Mouse (Mus musculus) kidney, postnatal 36 days (tissue): ENCODE measurements around the gene Ccdc13.

Experiments
- DNase-seq, 2 experiments: peaks; one replicate each; pipeline ENCODE4 v3.0.0; 2021 to 2022; ENCODE audit warnings: mixed read lengths in 2 of 2

Ccdc13 gene

GRCm38 (mm10) chr9:121798887-121799520 is 40.3 kb downstream of the Ccdc13 start:
- DNase-seq, result no peak

GRCm38 (mm10) chr9:121797722-121798121 is 41.5 kb downstream of the Ccdc13 start:
- peak; percentile 53 to 73 for DNase-seq

DNA sequence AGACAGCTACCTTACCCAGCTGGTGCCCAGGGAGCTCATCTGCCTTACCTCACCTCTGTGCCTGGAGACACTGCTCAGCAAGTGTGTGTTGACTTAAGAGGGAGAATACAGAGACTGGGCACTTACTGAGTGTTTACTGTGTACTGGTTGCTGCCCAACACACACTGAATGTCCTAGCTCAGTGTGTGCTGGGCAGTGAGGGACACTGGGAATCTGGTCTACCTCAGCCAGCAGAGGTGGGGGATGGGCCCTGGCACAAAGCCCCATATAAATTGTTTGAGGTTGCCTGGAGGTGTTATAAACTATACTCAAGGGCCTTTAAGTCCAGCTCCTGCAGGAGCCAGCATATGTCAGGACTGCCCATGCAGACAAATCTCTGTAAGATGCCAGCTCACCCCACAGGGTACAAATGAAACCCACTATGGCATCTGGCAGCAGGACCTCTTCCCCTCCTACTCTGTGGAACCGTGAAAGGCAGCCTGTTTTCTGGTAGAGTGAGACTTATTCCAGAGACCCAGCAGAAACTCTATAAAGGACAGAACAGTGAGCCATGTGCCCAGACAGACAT is 44.2 kb downstream of the Ccdc13 start:
- DNase-seq, result peak; percentile 55 to 58

GRCm38 (mm10) chr9:121791757-121792521 is 47.3 kb downstream of the Ccdc13 start, which contains the start of gene Hhatl:
Gene Hhatl (minus strand): TSS chr9:121792507.
- peak; percentile 37 to 45 for DNase-seq

DNA sequence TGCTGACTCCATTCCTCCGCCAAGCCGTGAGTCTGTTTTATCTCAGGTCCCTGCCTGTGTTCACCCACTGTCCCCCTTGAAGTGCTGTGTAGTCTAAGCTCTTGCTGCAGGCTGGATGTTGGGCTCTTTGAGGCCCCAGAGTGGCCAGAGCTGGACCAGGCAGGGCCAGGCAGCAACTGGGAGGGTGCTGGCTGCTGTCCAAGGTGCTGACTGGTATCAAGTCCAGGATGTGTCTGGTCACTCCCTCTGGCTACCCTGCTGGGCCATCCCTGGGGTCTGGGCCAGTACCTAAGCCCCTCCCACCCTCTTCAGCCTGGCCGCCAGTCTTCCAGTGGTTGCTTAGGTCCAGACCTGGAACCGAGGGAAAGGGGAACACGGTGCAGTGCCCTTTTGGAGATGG is 48.1 kb downstream of the Ccdc13 start:
- DNase-seq, result peak; percentile 71 to 88

- DNase-seq, result no peak
Observed at GRCm38 (mm10) chr9:121786359-121786758, 52.9 kb downstream of the Ccdc13 start.

DNA sequence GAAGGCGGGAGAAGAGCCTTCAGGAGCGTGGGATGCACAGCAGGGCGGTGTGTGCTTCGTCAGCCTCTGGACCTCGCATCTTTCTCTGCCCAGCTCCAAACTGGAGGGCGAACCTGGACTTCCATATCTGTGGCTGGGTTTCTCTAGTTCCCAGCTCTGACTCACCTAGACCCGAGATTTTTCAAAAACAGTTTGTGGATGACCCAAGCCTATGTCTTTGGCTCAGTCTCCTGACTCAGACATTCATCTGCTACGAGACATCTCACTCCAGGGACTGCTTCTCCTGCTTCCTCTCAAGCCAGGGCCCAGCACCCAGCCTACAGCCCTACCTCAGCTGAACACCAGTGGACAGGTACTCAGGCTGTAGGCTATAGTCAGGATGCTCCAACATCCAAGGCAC is 54.0 kb downstream of the Ccdc13 start:
- DNase-seq, result no peak

DNA sequence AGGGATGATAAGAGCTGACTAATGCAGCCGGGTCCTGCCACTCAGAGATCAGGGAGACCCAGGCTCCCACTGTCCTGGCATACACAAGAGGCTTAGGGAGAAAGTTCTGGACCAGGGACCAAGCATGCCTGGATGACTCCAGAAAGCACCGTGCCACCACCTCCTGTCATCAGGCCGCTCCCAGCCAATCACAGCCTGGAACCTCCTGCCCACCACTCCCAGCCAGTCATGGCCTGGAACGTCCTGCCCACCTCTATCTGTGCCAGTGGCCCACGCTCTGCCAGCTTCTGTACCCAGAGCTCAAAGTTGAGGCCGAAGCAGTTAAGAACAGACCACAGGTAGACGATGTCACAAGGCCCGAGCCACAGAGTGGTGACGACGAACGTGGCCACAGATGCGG is 54.5 kb downstream of the Ccdc13 start:
- DNase-seq, result no peak

GRCm38 (mm10) chr9:121778066-121778624 is 61.1 kb downstream of the Ccdc13 start:
- peak in 1 of 2 experiments; percentile 40 for DNase-seq

GRCm38 (mm10) chr9:121777484-121778065 is 61.7 kb downstream of the Ccdc13 start, which contains the start of gene Klhl40:
Gene Klhl40 (plus strand): TSS chr9:121777607.
- DNase-seq, result no peak

GRCm38 (mm10) chr9:121776511-121776910 is 62.8 kb downstream of the Ccdc13 start:
- no peak for DNase-seq

- DNase-seq, result no peak
Observed at GRCm38 (mm10) chr9:121775951-121776350, 63.3 kb downstream of the Ccdc13 start.

DNA sequence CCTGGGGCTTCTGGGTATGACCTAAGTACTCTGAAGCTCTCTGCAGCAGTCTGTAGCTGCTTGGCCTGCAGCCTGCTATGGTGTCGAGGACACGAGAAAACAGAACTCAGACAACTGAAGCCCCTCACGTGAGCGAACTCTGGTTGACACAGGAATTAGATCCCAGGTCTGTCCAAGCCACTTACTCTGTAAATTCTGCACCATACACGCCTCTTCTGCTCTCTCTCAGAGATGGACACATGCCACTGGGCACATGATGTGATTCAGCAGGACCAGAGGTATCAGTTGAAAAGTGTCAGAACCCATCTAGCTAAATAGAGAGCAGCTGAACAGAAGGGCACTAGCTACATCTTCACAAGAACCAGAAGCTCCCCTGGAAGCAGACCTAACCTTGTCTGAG is 66.8 kb downstream of the Ccdc13 start:
- DNase-seq, result no peak

GRCm38 (mm10) chr9:121765166-121765855 is 74.0 kb downstream of the Ccdc13 start:
- no peak for DNase-seq

- DNase-seq, result peak in 1 of 2 experiments; percentile 33
Observed at GRCm38 (mm10) chr9:121763716-121764115, 75.5 kb downstream of the Ccdc13 start.

DNA sequence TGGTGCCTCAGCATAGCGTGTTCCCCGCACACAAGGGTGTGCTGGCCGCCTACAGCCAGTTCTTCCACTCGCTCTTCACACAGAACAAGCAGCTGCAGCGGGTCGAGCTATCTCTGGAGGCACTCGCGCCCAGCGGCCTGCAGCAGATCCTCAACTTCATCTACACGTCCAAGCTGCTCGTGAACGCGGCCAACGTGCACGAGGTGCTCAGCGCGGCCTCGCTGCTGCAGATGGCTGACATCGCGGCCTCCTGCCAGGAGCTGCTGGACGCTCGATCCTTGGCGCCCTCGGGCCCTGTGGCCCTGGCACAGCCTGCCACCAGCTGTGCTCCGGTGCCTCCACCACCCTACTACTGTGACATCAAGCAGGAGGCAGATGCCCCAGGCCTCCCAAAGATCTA is 76.5 kb downstream of the Ccdc13 start:
- no peak for DNase-seq

DNA sequence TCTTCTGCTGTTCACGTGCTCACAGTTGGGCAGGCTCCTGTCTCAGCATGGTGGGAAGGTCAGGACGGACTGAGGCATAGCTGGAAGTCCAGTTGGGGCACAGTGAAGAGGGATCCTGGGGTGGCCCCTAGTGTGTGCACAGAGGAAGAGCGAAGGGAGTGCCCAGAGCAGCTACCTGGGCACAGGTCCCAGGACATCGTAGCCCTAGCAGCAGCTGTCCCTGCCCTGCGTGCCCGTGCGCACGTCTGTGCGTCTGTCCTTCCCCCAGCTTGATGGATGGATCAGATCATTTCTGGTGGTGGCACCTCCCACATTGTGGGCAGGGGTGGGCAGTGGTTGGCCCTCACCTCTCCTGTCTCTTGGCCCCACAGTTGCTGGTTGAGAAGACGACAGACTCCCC is 77.0 kb downstream of the Ccdc13 start:
- no peak for DNase-seq

DNA sequence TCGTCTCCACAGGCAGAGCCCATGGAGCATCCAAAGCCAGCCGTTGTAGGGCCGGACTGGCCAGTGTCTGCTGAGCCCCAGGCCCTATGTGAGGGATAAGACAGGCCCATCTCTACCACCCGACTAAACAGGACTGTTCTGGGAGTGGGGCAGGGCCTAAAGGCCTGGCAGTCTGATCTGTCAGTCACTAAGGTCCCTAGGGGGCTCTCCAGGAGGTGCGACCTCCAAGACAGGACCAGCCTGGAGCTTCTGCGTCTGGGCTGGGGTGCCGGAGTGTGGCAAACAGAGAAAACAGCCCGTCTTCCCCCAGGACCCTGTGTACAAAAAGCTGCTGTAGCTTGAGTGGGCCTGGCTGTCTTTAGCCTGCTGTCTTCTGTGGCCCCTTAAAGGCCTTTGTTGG is 77.5 kb downstream of the Ccdc13 start:
- no peak for DNase-seq

GRCm38 (mm10) chr9:121761091-121761665 is 78.1 kb downstream of the Ccdc13 start:
- no peak for DNase-seq

GRCm38 (mm10) chr9:121760271-121761090 is 78.8 kb downstream of the Ccdc13 start:
- DNase-seq, result peak; percentile 72 to 77
